Mouse (Mus musculus): ENCODE data around the gene Fer1l4. TPM values are rescaled to one million over a fixed set of nuclear protein-coding genes. Genes with fewer than 3 reads are reported as not detected.

Fer1l4 gene
- total and polyA plus RNA-seq, 3 experiments = not detected

- Histone ChIP-seq H3K4me3 (replicated peaks in 1 of 3; ENCODE audit: low read depth in 2 of 3, low read length in 2 of 3, poor library complexity in 1 of 3) (peak within 1 kb of the TSS; percentile 90 to 97 (median 96)), H3K9me3 (replicated peaks; ENCODE audit: low read length) (peaks cover 2% of the 10 kb centered on the region), H3K9ac (ENCODE audit: insufficient read depth, low read depth) (peak within 1 kb of the TSS; percentile 93), H3K36me3 (replicated peaks in 1 of 2; ENCODE audit: control insufficient read depth in 1 of 2, insufficient read depth in 1 of 2, low read length in 1 of 2) (peaks cover 31 to 44% of the 10 kb centered on the region in 2 experiments), H3K79me2 (replicated peaks; ENCODE audit: control insufficient read depth, extremely low read depth, insufficient read depth, poor library complexity, severe bottlenecking) (peaks cover 3% of the 10 kb centered on the region; the same call in 1 of the 2 replicates), H3K4me1 (ENCODE audit: control insufficient read depth in 1 of 2, insufficient read depth in 2 of 2) (peaks cover 5 to 20% of the 10 kb centered on the region in 2 experiments), H3K27me3 (replicated peaks) (no peaks in the 10 kb centered on the region), H3K27ac (ENCODE audit: insufficient read depth, low read depth) (peak within 1 kb of the TSS; percentile 38), H3K4me2 (ENCODE audit: insufficient read depth, low read depth, poor library complexity, severe bottlenecking) (peak within 1 kb of the TSS; percentile 79)
- TF ChIP-seq IRF4 (IDR thresholded peaks at IDR 0.05; ENCODE audit: low read depth, low read length) (no peak; the same call in 1 of the 2 replicates), MAFK (IDR thresholded peaks at IDR 0.05; ENCODE audit: insufficient replicate concordance, low read length) (no peak), ZMIZ1 (IDR thresholded peaks at IDR 0.05; ENCODE audit: low read depth, low read length) (no peak), BHLHE40 (IDR thresholded peaks at IDR 0.05; ENCODE audit: low read depth, low read length) (0 out of 2 replicates have a peak, but pooled peaks have one; percentile 25), ELF1 (IDR thresholded peaks at IDR 0.05; ENCODE audit: low read depth, low read length) (peak; percentile 87), SIN3A (IDR thresholded peaks at IDR 0.05; ENCODE audit: low read length) (peak; percentile 50; the same call in 1 of the 2 replicates), EP300 (IDR thresholded peaks at IDR 0.05; ENCODE audit: low read length) (no peak), RAD21 (IDR thresholded peaks at IDR 0.05; ENCODE audit: low read depth, low read length) (no peak), NRF1 (IDR thresholded peaks at IDR 0.05; ENCODE audit: low read depth, low read length) (peak; percentile 99), MEF2A (IDR thresholded peaks at IDR 0.05; ENCODE audit: borderline replicate concordance, low read depth, low read length) (peak; percentile 33; the same call in 1 of the 2 replicates), ZNF384 (IDR thresholded peaks at IDR 0.05; ENCODE audit: low read depth, low read length) (no peak), PAX5 (IDR thresholded peaks at IDR 0.05; ENCODE audit: low read length) (no peak), CHD2 (IDR thresholded peaks at IDR 0.05; ENCODE audit: low read length) (no peak), TBP (conservative IDR thresholded peaks at IDR 0.05; ENCODE audit: low read depth, low read length) (no peak), HCFC1 (IDR thresholded peaks at IDR 0.05; ENCODE audit: low read depth, low read length) (peak; percentile 78), MAZ (IDR thresholded peaks at IDR 0.05; ENCODE audit: low read depth, low read length) (no peak), CHD1 (IDR thresholded peaks at IDR 0.05; ENCODE audit: low read depth, low read length) (no peak; the same call in 1 of the 2 replicates), JUND (conservative IDR thresholded peaks at IDR 0.05; ENCODE audit: low read depth, low read length) (no peak), ZC3H11A (IDR thresholded peaks at IDR 0.05; ENCODE audit: low read depth, low read length) (no peak), UBTF (IDR thresholded peaks at IDR 0.05; ENCODE audit: low read depth, low read length) (no peak), JUN (IDR thresholded peaks at IDR 0.05; ENCODE audit: insufficient read depth, low read depth, low read length) (no peak), POLR2A (IDR thresholded peaks at IDR 0.05; ENCODE audit: low read depth, low read length) (peak; percentile 80), POLR2AphosphoS2 (IDR thresholded peaks at IDR 0.05; ENCODE audit: low read depth, low read length) (no peak), SMC3 (IDR thresholded peaks at IDR 0.05; ENCODE audit: low read depth, low read length) (no peak), MXI1 (IDR thresholded peaks at IDR 0.05; ENCODE audit: low read depth, low read length) (no peak), KAT2A (IDR thresholded peaks at IDR 0.05; ENCODE audit: insufficient replicate concordance, low read length) (no peak), E2F4 (IDR thresholded peaks at IDR 0.05; ENCODE audit: insufficient replicate concordance, low read depth, low read length) (no peak), CTCF (conservative IDR thresholded peaks at IDR 0.05 in 1 of 2, IDR thresholded peaks at IDR 0.05 in 1 of 2; ENCODE audit: low read depth in 2 of 2, low read length in 2 of 2) (no peak), MAX (IDR thresholded peaks at IDR 0.05; ENCODE audit: low read length) (0 out of 2 replicates have a peak, but pooled peaks have one; percentile 3), GABPA (IDR thresholded peaks at IDR 0.05; ENCODE audit: insufficient replicate concordance, low read depth, low read length) (no peak), RCOR1 (conservative IDR thresholded peaks at IDR 0.05; ENCODE audit: low read depth, low read length) (no peak), USF1 (IDR thresholded peaks at IDR 0.05; ENCODE audit: low read depth, low read length) (no peak), NELFE (IDR thresholded peaks at IDR 0.05; ENCODE audit: low read depth, low read length) (peak; percentile 59; the same call in 1 of the 2 replicates), USF2 (conservative IDR thresholded peaks at IDR 0.05; ENCODE audit: low read depth, low read length) (no peak), ETS1 (conservative IDR thresholded peaks at IDR 0.05; ENCODE audit: low read depth, low read length) (no peak), TCF12 (IDR thresholded peaks at IDR 0.05; ENCODE audit: low read depth, low read length) (no peak), MYC (IDR thresholded peaks at IDR 0.05; ENCODE audit: low read depth, low read length) (no peak), ZKSCAN1 (IDR thresholded peaks at IDR 0.05; ENCODE audit: borderline replicate concordance, low read depth, low read length) (no peak)
- DNase-seq (ENCODE audit: extremely low read depth) = peak; percentile 99
- in situ Hi-C loops (cut with MboI; ENCODE audit: low pct_ligation_motif_present, low pct_unique_long_range_greater_than_20kb, low sequenced_read_pairs) = no loop called here
- dilution Hi-C loops (cut with MboI; ENCODE audit: extremely low pct_ligation_motif_present, extremely low pct_unique_long_range_greater_than_20kb, low sequenced_read_pairs) = no loop called here
These were observed 44.7 kb downstream of the Fer1l4 start, which contains the start of the genes 6430550D23Rik and Ergic3 for GRCm38 (mm10) chr2:156007888-156008532. Gene 6430550D23Rik, minus strand, starts transcription at chr2:156007977. Gene Ergic3, plus strand, starts transcription at chr2:156008045.
